Mouse (Mus musculus): ENCODE data around the gene Ddias. TPM values are rescaled to one million over a fixed set of nuclear protein-coding genes. Genes with fewer than 3 reads are reported as not detected.

The Ddias gene
- total RNA-seq, 2 experiments from 2014 or later: 0.42 to 0.88 TPM

- no peak for DNase-seq (ENCODE audit: extremely low spot score in 1 of 2, low spot score in 2 of 2)
- no peak overlapping the region for H3K4me3 ChIP-seq
- no peak overlapping the region for H3K27ac ChIP-seq
- no peak for TF ChIP-seq CTCF (IDR thresholded peaks at IDR 0.05)
- intact Hi-C loops (cut with DNase I): no loop called here
Observed at GRCm38 (mm10) chr7:92886801-92887200, 12.8 kb upstream of the Ddias start.

- no peak for DNase-seq (ENCODE audit: extremely low spot score in 1 of 2, low spot score in 2 of 2)
- Histone ChIP-seq H3K27ac (no peak overlapping the region), H3K4me3 (no peak overlapping the region)
- intact Hi-C loops (cut with DNase I): no loop called here
- no peak for TF ChIP-seq CTCF (IDR thresholded peaks at IDR 0.05)
Observed at GRCm38 (mm10) chr7:92884998-92885660, 11.1 kb upstream of the Ddias start.

- no peak for TF ChIP-seq CTCF (IDR thresholded peaks at IDR 0.05)
- no peak overlapping the region for H3K4me3 ChIP-seq
- DNase-seq (ENCODE audit: extremely low spot score in 1 of 2, low spot score in 2 of 2): no peak
- H3K27ac ChIP-seq: no peak overlapping the region
- intact Hi-C loops (cut with DNase I): no loop called here
Observed at GRCm38 (mm10) chr7:92883850-92884716, 10.0 kb upstream of the Ddias start.

GRCm38 (mm10) chr7:92878575-92879285 lies 4.7 kb upstream of the Ddias start:
- no peak overlapping the region for H3K4me3 ChIP-seq
- DNase-seq (ENCODE audit: extremely low spot score in 1 of 2, low spot score in 2 of 2): no peak
- intact Hi-C loops (cut with DNase I): loop anchor here (10.0 kb wide), 1 partner anchor 774 kb away; no protein-coding TSS in a partner anchor
- TF ChIP-seq CTCF (IDR thresholded peaks at IDR 0.05): no peak
- H3K27ac ChIP-seq: no peak overlapping the region

- no peak overlapping the region; the same call in 1 of the 2 replicates for H3K4me3 ChIP-seq
- no peak for DNase-seq (ENCODE audit: extremely low spot score in 1 of 2, low spot score in 2 of 2)
- no peak overlapping the region for H3K27ac ChIP-seq
- intact Hi-C loops (cut with DNase I): loop anchor here (10.0 kb wide), 1 partner anchor 772 kb away; no protein-coding TSS in a partner anchor
- TF ChIP-seq CTCF (IDR thresholded peaks at IDR 0.05): no peak
Observed at GRCm38 (mm10) chr7:92876538-92876937, 2.5 kb upstream of the Ddias start.

GRCm38 (mm10) chr7:92876066-92876465 lies 2.0 kb upstream of the Ddias start:
- intact Hi-C loops (cut with DNase I): loop anchor here (10.0 kb wide), 1 partner anchor 771 kb away; no protein-coding TSS in a partner anchor
- H3K27ac ChIP-seq: peak overlapping the region; percentile 99; the same call in 1 of the 2 replicates

GRCm38 (mm10) chr7:92874761-92875408 lies 838 bp upstream of the Ddias start:
- intact Hi-C loops (cut with DNase I): loop anchor here (1.0 to 10.0 kb wide), 8 partner anchors 22 to 770 kb away; partner anchors contain the start of genes Ankrd42, Ccdc90b and Pcf11
- peak overlapping the region; percentile 99 for H3K27ac ChIP-seq
- peak overlapping the region; percentile 72 for H3K4me3 ChIP-seq
- peak; percentile 82 to 85 for DNase-seq (ENCODE audit: extremely low spot score in 1 of 2, low spot score in 2 of 2)
- TF ChIP-seq CTCF (IDR thresholded peaks at IDR 0.05): no peak

More at GRCm38 (mm10) chr7:92876066-92876465, 2.0 kb upstream of the Ddias start:
- DNase-seq (ENCODE audit: extremely low spot score in 1 of 2, low spot score in 2 of 2): no peak
- TF ChIP-seq CTCF (IDR thresholded peaks at IDR 0.05): no peak
- H3K4me3 ChIP-seq: peak overlapping the region; percentile 72

GRCm38 (mm10) chr7:92871596-92871995 lies 2.5 kb downstream of the Ddias start:
- Histone ChIP-seq H3K27ac (no peak overlapping the region), H3K4me3 (no peak overlapping the region)
- intact Hi-C loops (cut with DNase I): loop anchor here (5.0 to 10.0 kb wide), 3 partner anchors 96 to 767 kb away; partner anchors contain the start of gene Ccdc90b
- no peak for DNase-seq (ENCODE audit: extremely low spot score in 1 of 2, low spot score in 2 of 2)
- TF ChIP-seq CTCF (IDR thresholded peaks at IDR 0.05): no peak

- Histone ChIP-seq H3K4me3 (no peak overlapping the region), H3K27ac (no peak overlapping the region)
- no peak for DNase-seq (ENCODE audit: extremely low spot score in 1 of 2, low spot score in 2 of 2)
- intact Hi-C loops (cut with DNase I): loop anchor here (5.0 to 10.0 kb wide), 3 partner anchors 97 to 765 kb away; partner anchors contain the start of gene Ccdc90b
- peak; percentile 58 for TF ChIP-seq CTCF (IDR thresholded peaks at IDR 0.05)
Observed at GRCm38 (mm10) chr7:92870161-92870560, 3.9 kb downstream of the Ddias start.

- DNase-seq (ENCODE audit: extremely low spot score in 1 of 2, low spot score in 2 of 2): no peak
- H3K4me3 ChIP-seq: no peak overlapping the region
- no peak overlapping the region for H3K27ac ChIP-seq
- intact Hi-C loops (cut with DNase I): loop anchor here (2.0 kb wide), 1 partner anchor 126 kb away; the partner anchor contains the start of gene Rab30
- TF ChIP-seq CTCF (IDR thresholded peaks at IDR 0.05): peak; percentile 70
Observed at GRCm38 (mm10) chr7:92866526-92866925, 7.5 kb downstream of the Ddias start.

GRCm38 (mm10) chr7:92848246-92848645 lies 25.8 kb downstream of the Ddias start:
- H3K4me3 ChIP-seq: no peak overlapping the region
- H3K27ac ChIP-seq: no peak overlapping the region
- TF ChIP-seq CTCF (IDR thresholded peaks at IDR 0.05): no peak
- intact Hi-C loops (cut with DNase I): no loop called here
- DNase-seq (ENCODE audit: extremely low spot score in 1 of 2, low spot score in 2 of 2): no peak

All from left cerebral cortex, adult 2 months (tissue).